Comparison of ENCODE assay signal across 15 mouse cellular contexts in the genomic region with DNA sequence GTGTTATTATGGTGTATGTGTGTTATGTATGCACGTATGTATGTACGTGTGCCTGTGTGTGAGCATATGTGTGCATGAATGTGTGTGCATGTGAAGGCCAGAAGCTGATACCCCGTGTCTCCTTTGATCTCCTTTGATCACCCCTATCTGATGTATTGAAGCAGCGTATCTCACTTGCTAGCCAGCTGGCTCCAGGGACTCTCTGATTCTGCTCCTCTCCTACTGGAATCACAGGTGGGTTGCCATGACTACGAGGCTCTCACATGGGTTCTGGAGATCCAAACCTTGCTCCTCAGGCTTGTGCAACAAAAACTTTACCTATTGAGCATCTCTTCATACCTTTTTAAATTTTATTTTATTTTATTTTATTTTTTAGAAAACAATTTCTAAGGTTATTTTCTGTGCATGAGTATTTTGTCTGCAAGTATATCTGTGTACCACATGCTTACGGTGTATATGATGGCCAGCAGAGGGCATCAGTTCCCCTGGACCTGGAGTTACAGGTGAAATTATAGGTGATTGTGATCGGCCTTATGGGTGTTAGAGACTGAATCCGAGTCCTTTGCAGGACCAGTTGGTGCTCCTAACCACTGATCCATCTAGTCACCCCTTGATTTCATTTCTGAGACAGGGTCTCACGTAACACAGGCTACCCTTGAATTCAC. TPM values are rescaled to one million over a fixed set of nuclear protein-coding genes. Genes with fewer than 3 reads are reported as not detected.
DNase-seq lines count a peak whose midpoint lies in the region; ATAC-seq and TF ChIP-seq lines count a peak whose summit lies in the region.
"Had no signal": no experiment of that assay in that cellular context is flagged by ENCODE, and none has a peak within 500 bp of the region (broad histone marks: within the 10 kb centered on the region; RNA-seq: fewer than 3 reads in every experiment).

No protein-coding gene starts in this region.

- no peak overlapping the region for H3K9ac ChIP-seq in embryonic facial prominence, embryonic 11.5 days (replicated peaks; ENCODE audit: low read length)
- H3K9ac ChIP-seq in lung, embryonic 14.5 days, result no peak overlapping the region
- H3K9ac ChIP-seq: forebrain, embryonic 15.5 days; limb, embryonic 13.5 days had no signal

- H3K27me3 ChIP-seq in embryonic facial prominence, embryonic 11.5 days (ENCODE audit: control insufficient read depth, insufficient read depth, low read length), result no peaks in the 10 kb centered on the region
- H3K27me3 ChIP-seq in embryonic facial prominence, embryonic 10.5 days (replicated peaks; ENCODE audit: low read depth, poor library complexity, severe bottlenecking), result no peaks in the 10 kb centered on the region
- H3K27me3 ChIP-seq in lung, embryonic 14.5 days (ENCODE audit: insufficient read depth, low read length), result no peaks in the 10 kb centered on the region
- H3K27me3 ChIP-seq: forebrain, embryonic 15.5 days; limb, embryonic 13.5 days had no signal

- H3K4me2 ChIP-seq in embryonic facial prominence, embryonic 11.5 days (ENCODE audit: low read depth, low read length), result no peak overlapping the region
- H3K4me2 ChIP-seq in lung, embryonic 14.5 days, result no peak overlapping the region
- H3K4me2 ChIP-seq: forebrain, embryonic 15.5 days; limb, embryonic 13.5 days had no signal

- DNase-seq in embryonic facial prominence, embryonic 11.5 days (ENCODE audit: low spot score), result peak; percentile 38
- no peak for DNase-seq in embryonic facial prominence, embryonic 10.5 days (ENCODE audit: low spot score)
- DNase-seq in kidney, adult 18-20 months, result peak; percentile 49
- DNase-seq in kidney, postnatal 4 days, result no peak
- DNase-seq in lung, embryonic 14.5 days, result no peak
- no peak for DNase-seq in lung, postnatal 4 days
- peak; percentile 73 for DNase-seq in brain, adult 2 months (ENCODE audit: low read depth, low spot score)
- no peak for DNase-seq in cerebellum, adult 11 months
- DNase-seq: cerebellum, adult 9-11 months; right cerebral cortex, postnatal 25 days; thymus, postnatal 25 days had no signal

- WGBS in embryonic facial prominence, embryonic 11.5 days, result 84% methylated on average over 9 of the region's 9 CpGs
- 85% methylated on average over 9 of the region's 9 CpGs for WGBS in embryonic facial prominence, embryonic 10.5 days
- 84% methylated on average over 9 of the region's 9 CpGs for WGBS in lung, embryonic 14.5 days

- ATAC-seq in embryonic facial prominence, embryonic 11.5 days (replicated peaks; ENCODE audit: insufficient number of reproducible peaks, low FRiP score, low TSS enrichment, low read depth), result no peak
- no peak for ATAC-seq in lung, embryonic 14.5 days (ENCODE audit: insufficient read depth)
- ATAC-seq: forebrain, embryonic 15.5 days; intestine, embryonic 16.5 days had no signal

- H3K9me3 ChIP-seq in embryonic facial prominence, embryonic 11.5 days (replicated peaks; ENCODE audit: control insufficient read depth, low read length), result no peaks in the 10 kb centered on the region
- no peaks in the 10 kb centered on the region for H3K9me3 ChIP-seq in embryonic facial prominence, embryonic 10.5 days
- H3K9me3 ChIP-seq in lung, embryonic 14.5 days (ENCODE audit: low read depth, low read length), result no peaks in the 10 kb centered on the region
- H3K9me3 ChIP-seq: forebrain, embryonic 15.5 days; limb, embryonic 13.5 days had no signal

- H3K27ac ChIP-seq in embryonic facial prominence, embryonic 11.5 days (replicated peaks; ENCODE audit: low read depth, low read length), result no peak overlapping the region
- no peak overlapping the region for H3K27ac ChIP-seq in embryonic facial prominence, embryonic 10.5 days (replicated peaks)
- H3K27ac ChIP-seq in lung, embryonic 14.5 days (ENCODE audit: low read depth), result no peak overlapping the region
- H3K27ac ChIP-seq: forebrain, embryonic 15.5 days; limb, embryonic 13.5 days; macrophage had no signal

- no peaks in the 10 kb centered on the region for H3K4me1 ChIP-seq in embryonic facial prominence, embryonic 11.5 days (ENCODE audit: control insufficient read depth, insufficient read depth, low read length)
- peaks cover 4% of the 10 kb centered on the region; the same call in 1 of the 2 replicates for H3K4me1 ChIP-seq in embryonic facial prominence, embryonic 10.5 days
- H3K4me1 ChIP-seq in lung, embryonic 14.5 days (ENCODE audit: insufficient read depth), result no peaks in the 10 kb centered on the region
- H3K4me1 ChIP-seq: forebrain, embryonic 15.5 days; limb, embryonic 13.5 days had no signal

- H3K36me3 ChIP-seq in embryonic facial prominence, embryonic 11.5 days (replicated peaks; ENCODE audit: control insufficient read depth, insufficient read depth, low read depth, low read length), result no peaks in the 10 kb centered on the region
- no peaks in the 10 kb centered on the region for H3K36me3 ChIP-seq in embryonic facial prominence, embryonic 10.5 days (replicated peaks)
- H3K36me3 ChIP-seq in lung, embryonic 14.5 days (ENCODE audit: insufficient read depth), result no peaks in the 10 kb centered on the region
- H3K36me3 ChIP-seq: forebrain, embryonic 15.5 days; limb, embryonic 13.5 days had no signal

- H3K4me3 ChIP-seq in embryonic facial prominence, embryonic 11.5 days (ENCODE audit: low read depth, low read length), result no peak overlapping the region
- no peak overlapping the region for H3K4me3 ChIP-seq in embryonic facial prominence, embryonic 10.5 days
- no peak overlapping the region for H3K4me3 ChIP-seq in lung, embryonic 14.5 days (ENCODE audit: low read depth, low read length)
- H3K4me3 ChIP-seq: forebrain, embryonic 15.5 days; limb, embryonic 13.5 days had no signal

- peak; percentile 44 for TF ChIP-seq CTCF in lung, embryonic 14.5 days (IDR thresholded peaks at IDR 0.05; ENCODE audit: low read depth)

RNA-seq across cellular contexts. Expression of a gene that starts 10.9 kb away (rescaled TPM):
- polyA plus RNA-seq in embryonic facial prominence, embryonic 11.5 days (2014; fragmentation: Nextera tagmentation; extraction: Ambion mirVana), result 0.58 and 1.1 TPM in 2 replicates
- polyA plus RNA-seq in embryonic facial prominence, embryonic 10.5 days (2016; fragmentation: Nextera tagmentation; extraction: Ambion mirVana), result 0.18 and 0.64 TPM in 2 replicates
- 0.23 TPM in 1 of 2 replicates, not detected in the other for polyA plus RNA-seq in lung, embryonic 14.5 days (2014; fragmentation: Nextera tagmentation; extraction: Ambion mirVana)
- polyA plus RNA-seq: macrophage had no signal

Comparison
In these comparisons a context has a peak if more than half of its experiments do, and no peak if none do; other contexts are left out.
1. DNase-seq: peak in embryonic facial prominence, embryonic 11.5 days (single experiment), kidney, adult 18-20 months (single experiment) and brain, adult 2 months (single experiment); none in embryonic facial prominence, embryonic 10.5 days (single experiment), kidney, postnatal 4 days (0 of 2), lung, embryonic 14.5 days (single experiment), lung, postnatal 4 days (0 of 2) and cerebellum, adult 11 months (single experiment).